Mouse (Mus musculus) heart, adult 2 months (tissue): ENCODE results near the gene Pter.

Experiments used
- CTCF ChIP-seq: fragments of 200-600 bp; IDR thresholded peaks from 2 replicates; pipeline ENCODE4 v1.8.1; 2022; ENCODE audit warnings: antibody characterized with exemption, mild to moderate bottlenecking, moderate library complexity
- POLR2A ChIP-seq: fragments of 200-500 bp; IDR thresholded peaks from 2 replicates; pipeline ENCODE4 v1.6.1; 2011; ENCODE audit warnings: mild to moderate bottlenecking, low read depth, low read length, control low read depth; ENCODE audit not compliant: insufficient read depth

DNA sequence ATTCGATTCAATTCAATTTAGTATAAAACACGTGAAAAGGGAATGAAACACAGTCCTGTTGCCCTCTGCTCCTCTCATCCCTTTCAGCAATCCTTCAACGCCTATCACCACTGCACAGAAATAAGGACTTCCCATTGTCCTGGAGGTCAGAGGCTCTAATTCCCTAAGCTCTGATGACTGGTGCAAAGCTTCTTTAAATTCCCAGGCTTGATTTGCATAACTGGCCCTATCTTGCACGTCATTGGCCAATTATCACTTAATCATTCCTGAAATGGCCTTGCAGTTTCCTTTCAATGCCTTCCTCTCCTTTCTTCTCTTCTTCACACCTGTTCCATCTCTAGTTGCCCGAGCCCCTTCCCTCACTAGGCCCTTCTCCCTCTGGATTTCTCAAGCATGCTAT lies 94.5 kb downstream of the Pter start:
- TF ChIP-seq POLR2A (no peak), CTCF (no peak)
